Mouse (Mus musculus): ENCODE results near the gene Cntnap2. TPM values are rescaled to one million over a fixed set of nuclear protein-coding genes. Genes with fewer than 3 reads are reported as not detected.

Gene Cntnap2
- total RNA-seq, 2 experiments from 2014 or later: not detected

DNA sequence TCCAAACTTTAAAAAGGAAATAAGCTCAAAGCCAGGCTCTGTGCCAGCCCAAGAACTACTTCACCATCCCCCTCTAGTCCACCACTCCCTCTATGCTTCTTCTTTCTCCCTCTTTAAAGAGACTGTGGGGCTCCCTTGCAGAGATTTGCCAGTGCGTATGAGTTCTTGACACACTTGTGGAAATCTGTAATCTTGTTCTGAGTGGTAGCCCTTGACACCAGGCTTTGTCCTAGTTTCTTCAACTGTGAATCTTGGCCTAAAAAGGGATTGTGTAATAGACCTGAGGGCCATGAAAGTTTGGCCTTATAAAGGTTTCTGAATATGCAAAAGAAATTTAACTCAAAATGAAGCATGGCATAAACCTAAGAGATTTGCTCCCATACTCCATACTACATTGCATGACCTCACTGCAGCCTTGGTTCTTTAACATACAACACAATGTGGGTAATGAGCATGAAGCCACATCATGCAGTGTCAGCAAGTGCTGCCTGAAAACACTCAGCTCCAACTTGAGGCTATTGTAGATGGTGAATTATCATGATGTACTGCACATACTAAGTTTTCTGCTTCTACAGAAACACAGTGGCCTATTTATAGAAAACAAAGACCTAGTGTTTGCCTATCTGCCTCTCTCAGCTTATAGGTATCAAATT lies 1084.2 kb downstream of the Cntnap2 start:
- no peak for ATAC-seq (replicated peaks; ENCODE audit: low FRiP score, poor library complexity, severe bottlenecking)

DNA sequence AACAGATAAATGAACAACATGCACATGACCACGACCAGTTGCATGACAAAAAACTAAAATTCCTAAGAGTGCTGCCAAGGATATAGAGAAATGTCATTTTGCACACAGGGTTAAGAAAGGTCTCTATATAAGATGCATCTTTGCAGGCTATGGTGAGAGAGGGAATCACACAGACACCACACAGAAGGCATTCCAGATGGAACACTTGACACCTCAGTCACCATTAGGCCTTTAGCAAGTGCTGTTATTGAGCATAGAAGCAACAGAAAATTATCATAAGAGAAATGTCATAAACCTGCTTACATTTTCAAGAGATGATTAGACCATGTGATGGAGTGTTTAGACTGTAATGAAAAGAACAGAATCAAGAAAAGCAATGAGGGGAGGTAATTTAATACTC lies 1107.7 kb downstream of the Cntnap2 start:
- ATAC-seq (replicated peaks; ENCODE audit: low FRiP score, poor library complexity, severe bottlenecking): no peak

DNA sequence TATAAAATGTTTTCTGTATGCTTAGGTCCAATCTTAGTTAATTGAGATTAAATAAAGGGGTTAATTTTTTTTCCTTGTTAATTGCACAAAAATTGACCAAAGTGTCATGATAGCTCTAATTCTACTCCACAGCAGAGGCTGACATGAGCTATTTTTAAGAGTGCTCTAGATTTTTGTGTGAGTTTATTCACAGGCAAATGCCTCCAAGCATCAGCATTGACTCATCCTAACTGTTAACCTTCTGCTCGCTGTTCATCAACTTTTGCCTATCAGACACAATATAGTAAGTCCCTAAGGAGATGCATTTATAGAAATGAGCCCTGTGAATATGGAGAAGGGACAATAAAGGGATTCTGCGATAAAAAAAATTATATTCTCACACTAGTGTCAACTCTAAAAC lies 1138.1 kb downstream of the Cntnap2 start:
- ATAC-seq (replicated peaks; ENCODE audit: low FRiP score, poor library complexity, severe bottlenecking): no peak

DNA sequence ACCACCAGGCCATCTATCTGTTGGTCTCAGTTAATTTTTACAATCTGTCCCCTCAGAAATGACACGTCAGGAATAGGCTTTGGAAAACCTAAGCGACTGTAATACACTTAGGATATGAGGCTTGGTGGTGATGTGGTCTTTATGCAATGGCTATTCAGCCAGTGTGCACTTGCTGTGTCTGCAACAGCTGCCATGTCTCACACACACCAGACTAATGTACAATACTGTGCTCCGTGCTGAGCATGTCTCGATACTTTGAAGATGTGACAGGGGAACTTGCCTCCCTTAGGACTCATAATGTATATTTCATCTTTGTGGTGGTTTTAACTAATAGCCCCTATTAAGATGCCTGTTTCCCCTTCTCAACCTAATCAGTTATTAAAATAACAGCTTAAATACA lies 1142.7 kb downstream of the Cntnap2 start:
- no peak for ATAC-seq (replicated peaks; ENCODE audit: low FRiP score, poor library complexity, severe bottlenecking)

DNA sequence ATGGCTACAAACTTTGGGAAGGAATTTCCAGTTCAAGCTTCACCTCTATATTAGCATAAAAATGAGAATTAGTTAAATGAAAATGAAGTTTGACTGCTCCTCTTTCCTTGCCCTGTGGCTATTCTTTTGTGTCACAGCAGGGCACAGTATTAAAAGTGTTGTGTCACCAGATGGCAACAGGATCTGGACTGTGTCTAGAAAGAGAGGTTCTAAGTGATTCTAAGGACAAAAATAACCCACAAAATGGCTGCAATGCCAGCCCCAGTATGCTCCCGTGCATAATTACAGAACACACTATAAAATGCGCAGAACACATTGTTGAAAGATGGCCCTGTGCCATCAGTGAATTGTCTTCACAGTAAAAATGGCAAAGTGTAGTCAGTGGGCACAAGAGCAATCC lies 1146.4 kb downstream of the Cntnap2 start:
- ATAC-seq (replicated peaks; ENCODE audit: low FRiP score, poor library complexity, severe bottlenecking): no peak

DNA sequence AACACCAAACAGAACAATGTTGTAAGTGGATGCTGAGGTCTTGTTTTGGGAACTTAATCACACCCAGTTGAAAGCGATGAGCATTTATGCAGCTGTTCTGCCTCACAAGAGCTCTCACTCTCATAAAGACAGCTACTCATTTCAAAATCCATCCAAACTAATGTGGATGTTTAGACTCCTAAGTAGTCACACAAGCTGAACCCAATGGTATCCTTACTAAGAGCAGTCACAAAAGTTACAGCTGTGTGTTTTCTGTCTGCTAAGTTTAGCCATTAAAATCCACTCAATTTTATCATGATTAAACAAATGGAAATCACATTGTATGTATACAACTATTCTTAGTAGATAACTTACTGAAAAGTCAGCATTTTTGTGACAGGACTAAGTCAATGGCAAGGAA lies 1173.7 kb downstream of the Cntnap2 start:
- no peak for ATAC-seq (replicated peaks; ENCODE audit: low FRiP score, poor library complexity, severe bottlenecking)

DNA sequence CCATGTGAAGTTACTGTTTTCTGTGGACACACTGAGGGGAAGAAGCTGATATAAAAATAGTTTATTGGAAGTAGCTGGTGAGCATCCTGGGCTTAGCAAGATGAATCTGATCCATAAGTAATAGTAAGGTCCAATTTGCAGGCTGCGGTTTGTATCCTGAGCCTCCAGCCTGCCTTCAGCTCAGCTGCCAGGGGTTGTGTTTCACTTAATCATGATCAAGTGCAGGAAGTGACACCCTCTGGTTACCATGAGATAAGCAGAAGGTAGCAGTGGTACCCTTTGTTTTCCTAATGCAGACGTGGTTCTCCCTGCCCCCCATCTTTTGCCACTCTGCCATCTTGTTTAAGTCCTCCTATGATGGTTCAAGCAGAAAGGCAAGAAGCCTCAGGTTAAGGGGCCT lies 1181.2 kb downstream of the Cntnap2 start:
- no peak for ATAC-seq (replicated peaks; ENCODE audit: low FRiP score, poor library complexity, severe bottlenecking)

DNA sequence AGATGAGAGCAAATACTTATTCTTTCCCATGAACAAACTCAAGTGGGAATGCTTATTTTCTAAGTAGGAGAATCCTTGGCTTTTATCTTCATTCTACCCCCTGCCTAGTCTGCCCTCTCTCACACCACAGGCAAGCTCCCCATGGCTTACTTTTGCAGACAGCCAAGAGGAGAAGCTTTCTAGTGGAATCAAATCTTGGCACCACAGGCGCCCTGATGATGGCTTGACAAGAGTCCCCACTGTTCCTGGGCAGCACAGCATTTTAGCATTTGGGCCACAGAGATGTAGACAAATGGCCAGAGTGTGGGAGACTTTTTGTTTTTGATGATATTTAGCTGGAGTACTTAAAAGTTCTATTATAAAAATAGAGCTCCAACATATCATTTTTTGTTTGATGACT lies 1204.0 kb downstream of the Cntnap2 start:
- no peak for ATAC-seq (replicated peaks; ENCODE audit: low FRiP score, poor library complexity, severe bottlenecking)

DNA sequence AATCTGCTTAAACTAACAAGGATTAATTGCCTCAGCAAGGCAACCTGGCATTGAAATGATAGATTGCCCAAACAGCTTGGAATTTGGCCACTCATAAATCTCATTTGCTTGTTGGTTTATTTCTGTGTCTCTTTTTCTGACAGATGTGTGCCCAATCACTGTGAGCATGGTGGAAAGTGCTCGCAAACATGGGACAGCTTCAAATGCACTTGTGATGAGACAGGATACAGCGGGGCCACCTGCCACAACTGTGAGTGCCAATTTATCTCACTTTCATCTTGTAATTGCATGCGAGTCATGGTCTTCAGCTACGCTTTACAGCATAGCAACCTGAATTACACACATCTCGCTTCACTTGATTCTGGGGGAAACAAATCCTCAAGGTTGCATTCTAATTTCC lies 1287.8 kb downstream of the Cntnap2 start:
- ATAC-seq (replicated peaks; ENCODE audit: low FRiP score, poor library complexity, severe bottlenecking): no peak

DNA sequence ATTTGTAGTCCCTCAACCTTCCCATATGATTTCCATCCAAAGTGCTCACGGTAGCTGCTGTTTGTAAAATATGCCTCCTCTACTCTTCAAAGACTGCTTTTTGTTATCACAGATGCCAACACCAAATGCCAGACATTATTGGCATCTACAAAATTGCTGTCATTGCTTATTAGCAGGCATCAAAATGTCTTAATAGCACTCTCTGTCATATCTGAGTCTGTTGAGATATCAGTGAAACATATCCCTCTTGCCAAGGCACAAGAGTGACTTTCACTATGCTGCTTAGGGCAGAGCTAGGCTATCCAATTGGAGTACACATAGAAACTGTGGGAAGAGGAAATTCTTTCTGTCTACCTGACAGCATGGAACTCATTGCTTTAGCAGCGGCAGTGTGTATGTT lies 1301.9 kb downstream of the Cntnap2 start:
- ATAC-seq (replicated peaks; ENCODE audit: low FRiP score, poor library complexity, severe bottlenecking): no peak

DNA sequence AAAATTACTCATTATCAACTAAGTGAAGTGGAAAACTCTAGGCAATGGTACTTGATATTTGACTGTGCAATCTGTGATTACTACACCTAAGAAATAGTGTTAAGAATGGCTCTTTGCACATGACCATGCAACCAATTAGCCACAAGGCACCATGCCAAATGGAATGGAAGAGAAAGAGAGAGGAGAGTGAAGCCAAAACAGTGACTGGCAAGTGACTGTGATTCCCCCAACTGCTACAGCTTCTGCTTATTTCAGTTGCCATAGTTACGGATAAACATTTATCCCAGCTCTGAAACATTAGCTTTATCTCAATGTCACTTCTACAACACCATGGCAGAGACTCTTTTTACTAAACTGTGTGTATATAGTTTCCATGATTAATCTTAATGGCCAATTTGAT lies 1303.0 kb downstream of the Cntnap2 start:
- no peak for ATAC-seq (replicated peaks; ENCODE audit: low FRiP score, poor library complexity, severe bottlenecking)

DNA sequence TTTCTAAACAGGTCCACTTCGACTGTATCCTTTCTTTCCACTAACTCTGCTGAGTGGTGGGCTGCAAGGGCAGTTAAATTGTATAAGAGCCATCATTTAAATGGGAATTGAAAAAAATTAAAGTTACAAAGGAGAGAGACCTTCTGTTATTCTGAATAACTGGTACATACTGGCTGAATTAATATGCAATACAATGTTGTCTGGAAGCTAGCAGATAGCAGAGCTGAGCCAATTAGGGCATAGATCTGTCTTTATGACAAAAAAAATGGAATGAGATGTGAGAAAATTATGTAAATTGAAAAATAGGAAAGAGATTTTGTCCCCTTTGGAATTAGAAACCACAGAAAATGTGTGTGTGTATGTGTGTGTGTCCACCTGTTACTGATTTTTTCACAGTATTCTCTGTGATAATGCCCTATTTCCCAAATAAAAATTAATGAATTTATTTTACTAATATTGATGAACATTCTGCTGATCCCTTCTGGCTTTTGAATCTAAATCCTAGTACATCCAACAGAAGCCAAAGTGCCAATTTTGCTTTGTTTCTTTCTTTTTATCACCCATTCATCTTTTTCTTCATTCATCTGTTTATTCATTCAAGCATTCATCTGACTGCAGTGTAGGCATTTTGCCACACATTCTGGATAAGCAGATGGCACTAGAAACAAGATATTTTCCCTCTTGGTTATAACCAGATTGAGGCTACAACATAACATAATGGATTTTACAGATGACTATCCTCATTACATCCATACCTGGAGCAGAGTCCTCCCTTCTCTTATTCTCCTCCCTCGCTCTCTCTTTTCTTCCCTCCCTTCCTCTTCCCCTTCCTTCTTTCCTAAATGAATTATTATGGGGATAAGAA lies 1339.8 kb downstream of the Cntnap2 start:
- no peak for ATAC-seq (replicated peaks; ENCODE audit: low FRiP score, poor library complexity, severe bottlenecking)

DNA sequence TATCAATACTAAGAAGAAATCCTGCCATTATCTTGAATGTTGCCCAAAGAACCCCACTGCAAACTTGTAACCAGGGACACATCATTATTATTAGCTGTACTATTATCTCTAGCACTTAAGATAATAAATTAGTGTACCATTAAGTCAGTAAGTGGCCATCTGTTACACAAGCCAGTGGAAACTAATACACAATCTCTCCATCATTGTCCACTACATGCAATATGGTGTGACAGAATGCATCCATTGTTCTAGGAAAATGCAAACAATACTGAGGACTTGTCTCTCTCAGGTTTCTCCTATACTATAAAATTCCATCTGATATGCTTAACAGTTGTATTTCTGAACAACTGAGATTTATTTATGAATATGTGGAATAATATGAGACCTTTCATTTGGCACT lies 1355.0 kb downstream of the Cntnap2 start:
- ATAC-seq (replicated peaks; ENCODE audit: low FRiP score, poor library complexity, severe bottlenecking): no peak

DNA sequence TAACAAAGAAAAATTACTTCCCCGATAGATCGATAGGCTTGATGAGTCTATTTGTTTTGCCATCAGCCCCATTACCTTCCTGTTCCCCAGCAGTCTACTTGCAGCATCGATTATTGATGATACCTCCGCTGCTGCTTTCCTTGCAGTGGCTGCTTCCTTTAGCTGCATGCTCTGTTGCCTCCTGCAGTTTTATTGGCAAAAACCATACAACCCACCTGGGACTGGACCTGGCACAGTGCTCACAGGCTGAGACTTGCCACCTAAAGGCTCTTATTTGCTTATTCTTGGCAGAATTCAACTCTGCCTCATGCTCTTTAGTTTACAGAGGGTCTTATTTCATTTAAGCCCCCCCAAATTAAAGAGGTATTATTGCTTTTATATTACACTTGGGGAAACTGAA lies 1355.4 kb downstream of the Cntnap2 start:
- ATAC-seq (replicated peaks; ENCODE audit: low FRiP score, poor library complexity, severe bottlenecking): no peak

DNA sequence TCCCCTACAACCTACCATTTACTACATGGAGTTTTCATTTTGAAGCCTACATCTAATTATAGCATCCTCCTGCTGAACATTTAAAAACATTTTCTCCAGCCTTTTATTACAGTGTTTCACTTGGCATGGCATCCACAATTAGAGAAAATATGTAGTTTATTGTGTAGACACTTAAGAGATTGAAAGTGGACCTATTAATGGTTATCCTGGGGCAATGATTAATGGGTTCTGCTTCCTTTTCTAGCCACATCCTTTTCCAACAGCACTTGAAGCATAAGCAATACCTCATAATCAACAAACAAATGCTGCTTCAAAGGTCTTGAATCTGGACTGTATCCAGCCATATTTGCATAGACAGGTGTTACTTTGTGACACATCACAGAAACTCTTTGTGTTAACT lies 1360.7 kb downstream of the Cntnap2 start:
- ATAC-seq (replicated peaks; ENCODE audit: low FRiP score, poor library complexity, severe bottlenecking): no peak

DNA sequence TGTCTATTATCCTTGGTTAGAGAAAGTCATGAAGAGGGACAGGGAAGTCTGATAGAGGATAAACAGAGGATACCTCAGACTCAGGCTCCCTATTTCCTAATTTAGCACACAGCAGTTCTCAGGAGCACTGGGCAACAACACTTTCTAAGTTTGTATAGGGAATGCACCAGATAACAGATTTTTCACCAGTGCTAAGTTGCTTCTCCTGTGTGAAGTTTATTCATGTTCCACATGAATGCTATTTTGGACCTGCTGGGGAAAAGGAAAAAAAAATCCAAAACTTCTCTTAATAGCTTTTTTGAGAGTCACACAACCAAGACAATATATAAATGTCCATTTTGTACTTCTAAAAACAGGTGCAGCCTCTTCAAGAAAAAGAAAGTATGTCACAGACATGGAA lies 1361.2 kb downstream of the Cntnap2 start:
- no peak for ATAC-seq (replicated peaks; ENCODE audit: low FRiP score, poor library complexity, severe bottlenecking)

DNA sequence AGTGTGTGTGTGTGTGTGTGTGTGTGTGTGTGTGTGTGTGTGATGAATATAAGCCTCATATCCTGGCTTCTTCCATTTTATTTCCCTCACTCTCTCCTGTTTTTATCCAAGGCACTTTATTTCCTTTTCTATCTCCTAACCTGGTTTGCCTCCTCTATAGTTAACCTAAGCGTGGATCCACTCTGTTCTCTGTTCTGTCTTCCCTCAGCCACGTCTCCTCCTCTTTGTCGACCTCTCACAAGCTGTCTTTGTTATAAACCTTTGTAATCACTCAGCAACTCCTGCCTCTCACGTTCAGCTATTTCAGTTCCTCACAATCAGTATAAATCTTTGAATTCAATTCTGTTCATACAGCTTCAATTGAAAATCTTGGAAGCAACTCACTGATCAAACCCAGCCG lies 1369.1 kb downstream of the Cntnap2 start:
- no peak for ATAC-seq (replicated peaks; ENCODE audit: low FRiP score, poor library complexity, severe bottlenecking)

DNA sequence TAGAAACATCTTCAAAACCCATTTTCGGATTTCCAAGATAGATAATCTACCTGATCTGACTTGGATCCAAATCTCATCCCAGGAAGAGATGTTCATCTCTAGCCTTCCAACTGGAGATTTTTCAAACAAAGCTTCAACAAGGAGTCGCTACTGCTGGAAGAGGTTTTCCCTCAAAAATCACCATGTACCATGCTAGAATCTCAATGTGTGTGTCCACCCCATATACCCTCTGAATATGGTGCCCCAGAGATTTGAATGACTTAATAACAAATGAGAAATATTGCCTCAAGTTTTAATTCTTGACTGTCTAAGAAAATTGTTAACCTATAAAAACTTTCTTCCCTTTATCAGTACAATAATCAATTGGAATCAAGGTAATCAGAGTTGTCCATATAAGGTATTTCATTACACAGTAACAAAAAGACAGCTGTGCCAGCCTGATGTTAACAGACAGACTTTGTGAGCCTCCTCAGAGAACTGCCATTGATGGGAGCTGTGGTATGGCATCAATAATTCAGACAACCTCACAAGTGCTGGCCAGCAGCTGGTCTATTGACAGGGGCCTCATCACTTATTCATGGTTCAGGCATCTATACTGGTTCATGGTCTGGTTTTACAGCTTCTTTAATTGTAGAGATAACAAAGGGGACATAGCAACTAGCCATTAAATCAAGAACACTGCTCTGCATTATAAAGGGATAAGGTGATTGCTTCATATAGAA lies 1391.9 kb downstream of the Cntnap2 start:
- ATAC-seq (replicated peaks; ENCODE audit: low FRiP score, poor library complexity, severe bottlenecking): no peak

DNA sequence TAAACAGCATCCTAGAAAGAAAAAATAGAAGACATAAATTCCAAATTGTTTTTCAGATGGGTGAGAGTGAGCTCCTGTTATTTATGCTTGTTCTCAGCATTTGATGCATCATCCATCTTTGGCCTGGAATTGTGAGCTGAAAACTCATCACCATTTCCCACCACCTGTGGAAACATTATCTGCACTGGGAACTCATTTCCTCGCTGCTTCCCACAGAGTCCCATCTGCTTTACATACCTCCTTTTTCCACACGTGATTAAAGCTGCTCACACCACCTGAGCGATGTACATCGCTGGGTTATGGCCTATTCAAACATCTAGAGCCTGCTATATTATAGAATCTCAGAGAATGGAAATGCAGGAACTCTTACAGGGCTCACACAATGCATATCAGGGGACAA lies 1413.5 kb downstream of the Cntnap2 start:
- ATAC-seq (replicated peaks; ENCODE audit: low FRiP score, poor library complexity, severe bottlenecking): no peak

DNA sequence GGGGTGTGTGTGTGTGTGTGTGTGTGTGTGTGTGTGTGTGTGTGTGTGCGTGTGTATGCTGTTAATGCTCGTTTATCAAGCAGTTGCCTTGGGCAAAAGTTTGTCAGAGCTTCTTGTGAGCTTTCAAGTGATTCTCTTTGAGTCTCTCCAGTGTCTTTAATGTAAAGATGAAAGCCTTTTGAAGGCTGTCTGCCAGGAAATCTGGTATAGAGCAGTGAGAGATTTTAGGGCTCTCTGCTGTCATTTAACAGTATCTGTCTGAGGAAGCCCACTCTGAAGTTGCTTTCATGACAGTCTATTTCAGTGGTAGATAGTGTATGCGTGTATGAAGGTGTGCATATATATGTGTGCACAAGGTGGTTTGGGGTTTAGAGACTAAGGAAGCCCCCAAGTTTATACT lies 1425.2 kb downstream of the Cntnap2 start:
- ATAC-seq (replicated peaks; ENCODE audit: low FRiP score, poor library complexity, severe bottlenecking): no peak

DNA sequence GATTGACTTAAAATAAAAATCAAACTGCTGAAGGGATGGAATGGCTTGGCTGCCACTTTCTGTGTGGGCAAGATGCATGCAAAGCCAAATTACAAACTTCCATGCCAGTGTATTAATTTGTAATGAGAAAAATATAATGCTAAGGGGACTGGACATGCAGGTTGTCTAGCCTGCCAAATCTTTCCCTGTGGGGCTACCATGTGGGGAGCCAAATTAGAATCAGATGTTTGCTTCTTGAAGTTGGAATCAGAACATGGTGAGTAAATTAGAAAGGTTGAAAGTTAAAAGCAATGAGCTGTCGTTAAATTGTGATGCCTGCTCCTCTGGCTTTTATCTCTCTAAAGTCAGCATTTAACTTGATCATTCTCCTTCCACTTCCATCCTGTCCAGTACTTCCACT lies 1443.6 kb downstream of the Cntnap2 start:
- no peak for ATAC-seq (replicated peaks; ENCODE audit: low FRiP score, poor library complexity, severe bottlenecking)
